ENCODE assay signal across 8 mouse cellular contexts in the genomic region with DNA sequence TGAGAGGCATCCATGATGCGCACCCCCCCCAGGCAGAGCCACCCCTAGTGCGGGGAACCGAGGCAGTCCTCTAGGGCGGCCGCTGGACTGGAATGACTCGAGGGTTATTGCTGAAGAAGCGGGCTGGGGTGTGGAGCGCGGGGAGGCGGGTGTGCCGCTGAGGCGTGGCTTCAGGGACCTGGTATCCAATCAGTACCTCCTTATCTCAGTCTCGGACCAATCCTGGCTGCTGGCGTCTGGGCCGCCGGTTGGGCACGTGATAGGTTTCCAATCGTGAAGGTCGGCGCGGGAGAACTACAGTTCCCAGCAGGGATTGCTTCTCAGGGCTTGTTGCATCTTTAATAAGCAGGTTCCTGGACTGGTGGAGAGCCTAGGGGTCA. TPM values are rescaled to one million over a fixed set of nuclear protein-coding genes. Genes with fewer than 3 reads are reported as not detected.
DNase-seq lines count a peak whose midpoint lies in the region; ATAC-seq lines count a peak whose summit lies in the region.

No protein-coding gene starts in this region.

- H3K4me1 ChIP-seq in forebrain, embryonic 14.5 days (ENCODE audit: control insufficient read depth, insufficient read depth, low read length) = peaks cover 12% of the 10 kb centered on the region
- peaks cover 18% of the 10 kb centered on the region for H3K4me1 ChIP-seq in neural tube, embryonic 15.5 days

- intact Hi-C loops in heart, postnatal 14 days (cut with DNase I) = no loop called here

- under 1% methylated on average over 21 of the region's 21 CpGs for WGBS in forebrain, embryonic 14.5 days
- under 1% methylated on average over 21 of the region's 21 CpGs for WGBS in neural tube, embryonic 15.5 days

- peak overlapping the region; percentile 96 for H3K4me3 ChIP-seq in forebrain, embryonic 14.5 days (ENCODE audit: low read depth, low read length)
- H3K4me3 ChIP-seq in neural tube, embryonic 15.5 days (replicated peaks) = peak overlapping the region; percentile 99

- H3K9me3 ChIP-seq in forebrain, embryonic 14.5 days (replicated peaks; ENCODE audit: control insufficient read depth, low read length) = no peaks in the 10 kb centered on the region
- H3K9me3 ChIP-seq in neural tube, embryonic 15.5 days (replicated peaks) = no peaks in the 10 kb centered on the region

- H3K27me3 ChIP-seq in forebrain, embryonic 14.5 days (replicated peaks; ENCODE audit: control insufficient read depth, insufficient read depth, low read length) = no peaks in the 10 kb centered on the region
- no peaks in the 10 kb centered on the region; the same call in 1 of the 2 replicates for H3K27me3 ChIP-seq in neural tube, embryonic 15.5 days (replicated peaks)

- ATAC-seq in forebrain, embryonic 14.5 days = peak; percentile 99
- peak; percentile 99 for ATAC-seq in neural tube, embryonic 15.5 days (ENCODE audit: low FRiP score)

- peak; percentile 99 for DNase-seq in ES-CJ7 (ENCODE audit: low read depth, low spot score)
- DNase-seq in cerebellum, adult 11 months = peak; percentile 94
- DNase-seq in forebrain, embryonic 14.5 days (ENCODE audit: low spot score) = peak; percentile 98
- peak; percentile 92 to 93 for DNase-seq in heart, postnatal 14 days
- peak; percentile 98 for DNase-seq in layer of hippocampus, adult 11-12 months (ENCODE audit: low spot score)
- peak; percentile 97 for DNase-seq in lung, adult 18-20 months
- DNase-seq in testis, postnatal 14 days (ENCODE audit: low spot score) = peak; percentile 96

- H3K27ac ChIP-seq in forebrain, embryonic 14.5 days (ENCODE audit: low read depth, low read length) = peak overlapping the region; percentile 89
- H3K27ac ChIP-seq in neural tube, embryonic 15.5 days (replicated peaks) = peak overlapping the region; percentile 97

- H3K9ac ChIP-seq in forebrain, embryonic 14.5 days (ENCODE audit: low read length) = peak overlapping the region; percentile 86
- H3K9ac ChIP-seq in neural tube, embryonic 15.5 days (replicated peaks) = peak overlapping the region; percentile 85

- H3K4me2 ChIP-seq in forebrain, embryonic 14.5 days (ENCODE audit: low read length) = peak overlapping the region; percentile 67
- peak overlapping the region; percentile 77 for H3K4me2 ChIP-seq in neural tube, embryonic 15.5 days

- H3K36me3 ChIP-seq in forebrain, embryonic 14.5 days (ENCODE audit: control insufficient read depth, insufficient read depth, low read length) = 0 out of 2 replicates have a peak, but pooled peaks cover 11% of the 10 kb centered on the region
- H3K36me3 ChIP-seq in neural tube, embryonic 15.5 days = peaks cover 12% of the 10 kb centered on the region

RNA-seq across cellular contexts. Expression of a gene that starts 0.4 kb away (rescaled TPM):
- 157 and 163 TPM in 2 replicates for polyA plus RNA-seq in forebrain, embryonic 14.5 days (2014; fragmentation: Nextera tagmentation; extraction: Ambion mirVana)
- total RNA-seq in heart, postnatal 14 days (2021) = 100 to 1,000 TPM; 596 to 612 TPM
- 160 and 173 TPM in 2 replicates for polyA plus RNA-seq in neural tube, embryonic 15.5 days (2015; fragmentation: Nextera tagmentation; extraction: Ambion mirVana)

RNA-seq across cellular contexts. Expression of a gene that starts 4.8 kb away (rescaled TPM):
- 44.9 and 51.5 TPM in 2 replicates for polyA plus RNA-seq in forebrain, embryonic 14.5 days (2014; fragmentation: Nextera tagmentation; extraction: Ambion mirVana)
- 10 to 100 TPM; 45.3 to 48.3 TPM for total RNA-seq in heart, postnatal 14 days (2021)
- 46.8 and 52.4 TPM in 2 replicates for polyA plus RNA-seq in neural tube, embryonic 15.5 days (2015; fragmentation: Nextera tagmentation; extraction: Ambion mirVana)

Comparison
In these comparisons a context has a peak if more than half of its experiments do, and no peak if none do; other contexts are left out.
1. Peak in every context shown above with its lines: DNase-seq, ATAC-seq, H3K4me3 ChIP-seq and H3K27ac ChIP-seq.